Mouse (Mus musculus): ENCODE data around the gene Ercc6l2.

Gene Ercc6l2

GRCm38 (mm10) chr13:63814746-63815681 is at the start of gene Ercc6l2:
Gene Ercc6l2, plus strand, starts transcription at chr13:63815240.
- peak; percentile 98 to 99 for DNase-seq (ENCODE audit: low spot score in 2 of 2)

GRCm38 (mm10) chr13:63766065-63766464 is 49.0 kb upstream of the Ercc6l2 start:
- DNase-seq (ENCODE audit: low spot score in 2 of 2): no peak

DNA sequence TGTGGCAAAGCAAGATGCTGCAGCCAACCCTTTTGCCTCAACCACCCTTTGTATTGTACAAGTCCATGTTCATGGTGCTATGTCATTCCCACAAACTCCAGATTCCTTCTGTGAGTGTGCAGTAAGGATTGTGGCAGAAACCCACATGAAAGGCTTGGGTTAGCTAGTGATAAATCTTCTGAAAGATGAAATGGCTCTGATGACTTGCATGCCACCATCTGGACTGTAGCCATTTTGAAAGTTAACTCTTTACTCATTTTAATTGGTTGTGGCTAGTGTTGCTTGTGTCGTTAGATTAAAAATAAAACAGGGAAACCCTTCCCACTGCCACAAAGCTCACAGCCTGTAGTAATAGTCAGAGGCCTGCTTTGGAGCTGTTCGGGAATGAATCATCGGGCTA is 44.0 kb upstream of the Ercc6l2 start:
- DNase-seq (ENCODE audit: low spot score in 2 of 2): no peak

DNA sequence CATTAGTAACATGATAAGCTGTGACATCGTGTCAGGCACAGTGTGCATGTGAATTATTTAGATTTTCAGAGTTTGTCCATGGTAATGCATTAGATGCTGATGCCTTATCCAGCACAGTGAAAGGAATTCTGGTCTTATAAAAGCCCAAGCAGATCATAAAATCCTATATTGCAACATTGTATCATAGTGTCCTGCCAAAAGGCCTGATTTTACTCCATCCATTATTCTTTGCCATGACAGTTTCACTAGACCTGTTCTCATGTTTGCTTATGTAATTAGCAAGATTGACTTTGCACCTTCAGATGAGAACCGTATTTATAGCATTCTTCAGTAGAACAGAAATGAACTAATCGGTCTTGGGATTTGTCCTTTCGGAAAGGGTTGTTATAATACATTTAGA is 36.1 kb upstream of the Ercc6l2 start:
- no peak for DNase-seq (ENCODE audit: low spot score in 2 of 2)

- no peak for DNase-seq (ENCODE audit: low spot score in 2 of 2)
These were observed 35.4 kb upstream of the Ercc6l2 start for GRCm38 (mm10) chr13:63779376-63780291.

DNA sequence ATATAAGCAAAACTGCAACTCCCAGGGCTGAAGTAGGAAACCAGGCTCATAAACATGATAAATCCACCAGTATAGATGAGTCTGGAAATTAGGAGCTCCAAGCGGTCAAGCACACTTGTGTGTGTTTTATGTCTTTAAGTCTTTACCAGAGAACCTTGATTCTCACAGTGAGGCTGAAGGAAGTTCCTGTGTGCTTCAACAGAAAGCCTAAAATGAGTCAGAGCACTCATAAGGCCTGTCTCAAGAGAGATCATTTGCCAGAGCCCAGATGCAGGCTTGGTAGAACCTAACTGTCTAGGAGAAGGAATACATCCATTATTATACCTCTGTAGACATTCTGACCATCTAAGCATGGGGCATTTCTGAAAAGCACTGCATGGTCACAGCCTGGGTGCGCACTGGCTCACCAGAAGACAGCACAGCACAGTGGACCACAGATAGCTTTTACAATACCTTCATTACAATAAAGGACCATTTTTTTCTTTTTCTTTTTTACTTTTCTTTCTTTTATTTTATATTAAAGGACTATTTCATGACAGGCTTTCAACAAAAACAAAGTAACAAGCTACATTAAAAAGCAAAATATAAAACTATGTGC is 22.7 kb upstream of the Ercc6l2 start:
- no peak for DNase-seq (ENCODE audit: low spot score in 2 of 2)

DNA sequence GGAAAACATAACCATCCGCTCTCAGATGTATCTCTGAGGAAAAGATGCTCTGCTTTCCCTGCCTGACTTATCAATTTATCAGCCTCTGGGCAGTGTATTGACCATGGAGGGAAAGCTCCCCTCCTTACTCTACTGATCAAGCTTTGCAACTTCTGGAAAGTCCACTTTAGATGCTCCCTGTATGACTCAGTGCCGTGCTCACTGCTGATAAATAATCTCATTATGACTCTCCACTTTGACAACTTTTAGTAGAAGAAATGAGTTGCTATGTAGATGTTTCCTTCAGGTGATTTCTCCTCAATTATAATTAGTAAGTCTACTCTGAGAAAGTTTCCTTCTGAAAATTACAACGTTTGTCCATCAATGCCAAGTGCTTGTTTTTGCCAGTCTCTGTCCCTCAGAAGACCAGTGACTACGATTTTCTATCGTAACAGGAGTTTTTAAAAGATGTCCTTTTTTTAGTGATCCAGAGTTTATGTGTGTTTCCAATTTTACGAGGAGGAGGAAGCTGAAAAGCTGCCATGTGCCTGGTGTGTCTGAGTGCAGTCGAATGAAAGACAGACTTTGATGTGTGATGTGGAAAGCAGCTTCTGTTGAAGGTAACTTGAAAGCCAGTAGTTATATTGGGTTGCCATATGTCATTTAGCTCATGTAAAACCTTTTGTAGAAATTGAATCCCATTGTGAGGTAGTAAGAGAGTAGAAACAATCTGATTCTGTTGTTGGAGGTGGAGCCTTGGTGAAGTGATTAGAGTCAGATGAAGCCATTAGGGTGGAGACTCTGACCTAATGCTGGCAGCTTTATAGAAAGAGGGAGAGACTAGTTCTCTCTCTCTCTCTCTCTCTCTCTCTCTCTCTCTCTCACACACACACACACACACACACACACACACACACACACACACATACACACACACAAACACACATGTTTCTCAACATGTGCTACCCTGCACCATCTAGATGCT is 21.4 kb upstream of the Ercc6l2 start:
- no peak for DNase-seq (ENCODE audit: low spot score in 2 of 2)

- no peak for DNase-seq (ENCODE audit: low spot score in 2 of 2)
These were observed 16.4 kb upstream of the Ercc6l2 start for GRCm38 (mm10) chr13:63798677-63799076.

GRCm38 (mm10) chr13:63799940-63800339 is 15.1 kb upstream of the Ercc6l2 start:
- no peak for DNase-seq (ENCODE audit: low spot score in 2 of 2)

DNA sequence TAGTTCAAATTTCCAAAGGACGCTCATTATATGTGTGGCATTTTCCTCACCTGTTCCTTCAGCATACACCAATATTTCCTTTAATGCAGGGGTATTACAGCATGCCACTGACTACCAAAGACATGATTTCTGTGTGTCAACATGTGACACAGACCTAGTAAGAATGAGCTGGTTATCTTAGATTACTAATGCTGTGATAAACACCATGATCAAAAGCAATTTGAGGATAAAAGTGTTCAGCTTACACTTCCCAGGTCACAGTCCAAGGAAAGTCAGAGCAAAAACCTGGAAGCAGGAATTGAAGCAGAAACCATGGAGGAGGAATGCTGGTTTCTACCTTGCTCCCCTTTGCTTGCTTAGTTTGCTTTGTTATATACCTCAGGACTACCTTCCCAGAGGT is 13.8 kb upstream of the Ercc6l2 start:
- DNase-seq (ENCODE audit: low spot score in 2 of 2): no peak

- no peak for DNase-seq (ENCODE audit: low spot score in 2 of 2)
These were observed 7.8 kb upstream of the Ercc6l2 start for GRCm38 (mm10) chr13:63807233-63807632.

DNA sequence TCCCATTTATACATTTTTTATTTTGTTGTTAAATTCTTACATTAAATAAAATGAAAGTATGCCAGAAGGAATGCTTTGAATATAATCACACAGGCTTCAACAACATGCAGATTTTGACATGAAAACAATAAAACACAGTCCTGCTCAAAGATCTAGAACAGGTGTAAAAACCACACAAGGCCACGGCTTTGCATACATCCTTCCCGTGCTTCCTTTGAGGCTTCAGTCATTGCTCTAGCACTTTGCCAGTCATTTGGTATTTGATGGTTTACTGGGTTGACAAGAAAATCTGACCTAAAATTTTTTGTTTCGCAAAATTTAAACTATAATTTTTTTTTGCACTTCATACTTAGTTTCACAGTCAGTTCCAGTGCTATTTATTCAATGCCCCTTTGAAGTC is 7.1 kb upstream of the Ercc6l2 start:
- DNase-seq (ENCODE audit: low spot score in 2 of 2): no peak

DNA sequence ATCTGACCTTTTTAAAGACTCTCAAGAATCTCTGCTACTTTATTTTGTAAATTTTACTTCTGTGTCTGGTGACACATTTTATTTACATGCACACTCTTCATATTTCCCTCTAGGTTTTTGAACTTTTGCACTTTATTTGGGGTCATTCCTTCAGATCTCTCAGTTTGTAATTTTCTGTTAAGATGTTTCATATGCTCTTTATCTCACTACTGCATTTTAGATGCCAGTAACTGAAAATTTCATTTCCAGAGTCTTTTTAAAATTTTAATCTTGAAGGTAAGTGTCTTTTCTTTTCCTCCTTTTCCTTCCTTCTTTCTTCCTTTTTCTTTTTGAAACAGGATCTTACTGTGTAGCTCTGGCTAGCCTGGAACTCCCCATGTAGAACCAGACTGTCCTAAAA is 3.6 kb upstream of the Ercc6l2 start:
- no peak for DNase-seq (ENCODE audit: low spot score in 2 of 2)

- no peak for DNase-seq (ENCODE audit: low spot score in 2 of 2)
These were observed 891 bp downstream of the Ercc6l2 start for GRCm38 (mm10) chr13:63815931-63816330.

DNA sequence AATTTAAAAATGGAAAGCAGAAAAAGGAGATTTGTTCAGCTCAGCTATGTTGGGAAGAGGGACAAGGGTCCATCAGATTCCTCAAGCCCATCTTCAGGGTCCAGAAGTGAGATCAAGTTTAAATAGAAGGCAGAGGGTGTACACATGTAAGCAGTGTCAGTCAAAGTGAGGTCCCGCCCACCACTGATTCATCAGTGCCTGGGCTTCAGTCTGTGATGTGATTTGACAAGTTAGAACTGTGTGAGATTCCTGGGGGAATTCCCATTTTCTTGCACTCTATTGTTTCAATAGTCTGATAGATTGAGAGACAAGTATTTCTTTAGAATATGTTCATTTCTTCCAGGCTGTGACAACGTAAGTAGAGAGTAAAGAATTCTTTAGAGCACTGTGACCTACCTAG is 30.7 kb downstream of the Ercc6l2 start:
- DNase-seq (ENCODE audit: low spot score in 2 of 2): no peak

DNA sequence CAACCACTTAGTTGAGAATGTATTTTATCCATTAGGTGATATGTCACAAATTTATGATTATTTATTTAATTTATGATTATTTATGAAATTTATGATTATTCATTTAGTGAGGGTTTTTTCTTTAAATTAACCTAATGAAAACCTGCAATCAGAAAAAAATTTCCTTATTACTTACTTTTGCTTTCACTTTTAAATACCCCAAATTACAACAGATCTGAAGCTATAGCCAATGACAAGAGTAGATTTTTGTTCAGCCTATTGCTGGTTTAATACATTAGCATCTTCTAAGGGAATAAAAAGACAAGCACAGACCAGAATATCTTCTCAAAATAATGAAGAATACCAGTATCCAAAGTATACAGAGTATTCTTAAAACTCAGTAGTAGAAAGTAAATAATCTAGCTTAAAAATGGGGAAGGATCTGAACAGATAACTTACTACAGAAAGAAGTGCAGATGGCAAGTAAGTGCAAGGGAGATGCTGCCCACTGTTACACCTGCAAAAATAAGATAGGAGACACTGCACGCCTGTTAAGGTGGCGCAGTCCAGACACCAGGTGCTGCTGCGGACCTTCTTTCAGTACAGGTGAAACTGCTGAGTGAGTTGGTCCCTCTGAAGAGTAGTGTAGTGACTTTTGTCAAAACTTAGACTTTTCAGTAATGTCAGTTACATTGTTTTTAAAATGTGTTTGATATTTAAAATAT is 35.4 kb downstream of the Ercc6l2 start:
- DNase-seq (ENCODE audit: low spot score in 2 of 2): no peak

DNA sequence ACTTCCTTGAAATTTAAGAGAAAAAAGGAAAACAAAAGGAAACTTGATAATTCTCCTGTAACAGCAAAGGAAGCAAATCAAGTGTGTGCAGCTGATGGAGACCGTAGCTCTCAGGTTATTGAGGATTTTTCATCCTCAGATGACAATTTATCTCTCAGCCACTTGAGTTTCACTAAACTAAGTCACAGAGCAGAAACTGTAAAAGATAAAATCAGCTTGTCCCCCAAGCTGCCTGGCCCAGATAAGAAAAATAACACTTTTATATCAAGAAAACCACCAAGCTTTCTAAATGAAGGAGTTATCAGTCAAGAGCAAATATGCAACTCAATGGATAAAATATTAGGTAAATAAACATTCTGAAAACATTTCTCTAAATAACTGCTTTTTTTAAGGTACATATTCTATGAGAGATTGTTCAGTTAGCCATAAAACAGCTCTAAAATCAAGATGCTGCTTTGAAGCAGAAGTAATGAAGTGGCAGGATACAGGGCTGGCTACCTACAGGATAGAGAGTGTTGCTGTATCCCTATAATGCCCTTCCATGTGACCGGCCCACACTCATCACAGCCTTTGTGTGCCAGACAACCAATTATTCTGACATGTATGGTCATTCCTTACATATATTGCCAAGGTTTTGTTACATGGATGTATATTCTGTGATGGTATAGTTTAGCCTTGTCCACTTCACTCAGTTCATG is 57.7 kb downstream of the Ercc6l2 start:
- no peak for DNase-seq (ENCODE audit: low spot score in 2 of 2)

DNA sequence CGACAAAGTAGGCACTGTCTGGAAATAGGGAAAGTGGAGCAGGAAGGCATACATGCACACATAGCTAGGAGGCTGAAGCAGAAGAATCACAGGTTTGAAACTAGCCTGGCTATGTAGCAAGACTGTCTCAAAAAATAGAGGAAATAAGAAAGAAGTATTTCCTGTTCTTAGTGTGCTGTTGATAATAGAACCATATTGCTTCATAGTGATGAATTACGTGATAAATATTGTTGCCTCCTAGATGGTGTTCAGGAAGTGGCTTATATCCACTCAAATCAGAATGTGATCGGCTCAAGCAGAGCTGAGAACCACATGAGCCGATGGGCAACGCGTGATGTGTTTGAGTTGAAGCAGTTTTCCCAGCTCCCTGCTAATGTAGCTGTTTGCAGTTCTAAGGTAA is 62.1 kb downstream of the Ercc6l2 start:
- DNase-seq (ENCODE audit: low spot score in 2 of 2): no peak

DNA sequence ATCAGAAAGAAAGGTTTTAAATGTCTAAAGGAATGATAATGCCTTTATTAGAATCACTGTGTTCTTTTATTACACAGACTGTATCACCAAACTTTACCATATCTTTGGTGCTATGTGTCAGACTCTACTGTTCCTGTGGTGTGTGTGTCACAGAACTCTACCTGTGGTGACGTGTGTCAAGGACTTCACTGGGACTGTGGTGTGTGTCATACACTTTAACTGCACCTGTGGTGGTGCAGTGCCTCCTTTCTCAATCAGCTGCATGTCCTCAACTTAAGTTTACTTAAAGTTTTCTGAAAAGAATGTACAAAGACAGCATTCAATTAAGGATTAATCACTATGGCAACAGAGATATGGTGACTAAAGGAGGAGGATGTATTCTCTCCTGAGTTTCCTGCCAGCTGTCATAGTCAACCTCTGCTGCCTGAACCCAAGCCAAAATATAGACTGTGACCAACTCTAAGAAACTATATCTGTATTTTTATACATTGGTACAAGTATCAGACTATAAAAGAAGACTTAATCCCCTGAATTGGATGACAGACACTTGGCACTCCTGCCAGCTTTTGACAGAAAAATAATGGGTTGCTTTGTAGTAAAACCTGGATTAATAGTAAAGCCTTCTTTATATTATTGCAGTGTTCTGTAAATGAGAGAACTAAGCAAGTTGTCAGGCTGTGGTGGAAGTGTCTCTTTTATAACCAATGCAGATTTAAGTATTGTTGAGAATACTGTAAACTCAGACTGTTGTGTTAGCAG is 64.2 kb downstream of the Ercc6l2 start:
- DNase-seq (ENCODE audit: low spot score in 2 of 2): no peak
